Mouse (Mus musculus) embryonic facial prominence, embryonic 11.5 days (tissue): ENCODE measurements around the gene Samd1. TPM values are rescaled to one million over a fixed set of nuclear protein-coding genes. Genes with fewer than 3 reads are reported as not detected.

Experiments
- ATAC-seq: fragments of 200-750 bp; cut with Nextera tagmentation; replicated peaks from 2 replicates; pipeline ENCODE4 v1.8.0; 2017; ENCODE audit warnings: low read depth; ENCODE audit not compliant: insufficient number of reproducible peaks, low FRiP score, low TSS enrichment
- DNase-seq: peaks from one replicate; pipeline ENCODE4 v3.0.0-alpha.2; 2015; ENCODE audit warnings: low spot score
- H3K27ac ChIP-seq: fragments of 300-500 bp; sonication (generic); replicated peaks from 2 replicates; pipeline ENCODE4 v1.5.1; 2014; ENCODE audit warnings: mild to moderate bottlenecking, low read depth, low read length, control low read depth
- H3K27me3 ChIP-seq: fragments of 300-500 bp; sonication (generic); 2 replicates; pipeline ENCODE4 v1.6.1; 2014; ENCODE audit warnings: mild to moderate bottlenecking, low read length, moderate library complexity, mixed read lengths; ENCODE audit not compliant: control insufficient read depth, insufficient read depth
- H3K36me3 ChIP-seq: fragments of 300-500 bp; sonication (generic); replicated peaks from 2 replicates; pipeline ENCODE4 v1.6.1; 2014; ENCODE audit warnings: low read depth, mild to moderate bottlenecking, low read length, moderate library complexity, mixed read lengths; ENCODE audit not compliant: control insufficient read depth, insufficient read depth
- H3K4me1 ChIP-seq: fragments of 300-500 bp; sonication (generic); 2 replicates; pipeline ENCODE4 v1.6.1; 2014; ENCODE audit warnings: low read length, mixed read lengths; ENCODE audit not compliant: control insufficient read depth, insufficient read depth
- H3K4me2 ChIP-seq: fragments of 300-500 bp; sonication (generic); 2 replicates; pipeline ENCODE4 v1.6.1; 2014; ENCODE audit warnings: low read depth, mild to moderate bottlenecking, control low read depth, low read length, moderate library complexity
- H3K4me3 ChIP-seq: fragments of 300-500 bp; sonication (generic); 2 replicates; pipeline ENCODE4 v1.5.1; 2014; ENCODE audit warnings: low read depth, low read length, control low read depth
- H3K9ac ChIP-seq: fragments of 300-500 bp; sonication (generic); replicated peaks from 2 replicates; pipeline ENCODE4 v1.6.1; 2014; ENCODE audit warnings: mild to moderate bottlenecking, control low read depth, low read length
- H3K9me3 ChIP-seq: fragments of 300-500 bp; sonication (generic); replicated peaks from 2 replicates; pipeline ENCODE4 v1.6.1; 2016; ENCODE audit warnings: mild to moderate bottlenecking, low read length, inconsistent platforms, mixed read lengths; ENCODE audit not compliant: control insufficient read depth
- WGBS: fragments of 180-500 bp; shearing (Covaris S2); extraction: QIAGEN DNeasy Blood & Tissue Kit; methylation state at CpG from one replicate; pipeline ENCODE4 v1.1.7; 2014; 5-methylcytosine and 5-hydroxymethylcytosine counted together
- polyA plus RNA-seq: library from polyadenylated mRNA; unstranded; fragments of >200 nt; fragmentation: Nextera tagmentation; extraction: Ambion mirVana; gene quantifications from 2 replicates; pipeline ENCODE4 v1.2.1, GENCODE M21; 2014

The Samd1 gene
- polyA plus RNA-seq, 1 experiment from 2014 or later = 18.2 TPM

- Histone ChIP-seq H3K4me1 (no peaks in the 10 kb centered on the region; the same call in 1 of the 2 replicates), H3K27me3 (no peaks in the 10 kb centered on the region), H3K4me3 (no peak overlapping the region), H3K27ac (no peak overlapping the region), H3K4me2 (no peak overlapping the region), H3K9ac (no peak overlapping the region), H3K9me3 (no peaks in the 10 kb centered on the region), H3K36me3 (peaks cover 3% of the 10 kb centered on the region; the same call in 1 of the 2 replicates)
- DNase-seq (no peak), ATAC-seq (no peak)
- WGBS = 89% methylated on average over 4 of the region's 4 CpGs
Observed at GRCm38 (mm10) chr8:83971121-83971520, 26.4 kb upstream of the Samd1 start.

- WGBS = 74% methylated on average over 6 of the region's 6 CpGs
- no peak overlapping the region; the same call in 1 of the 2 replicates for H3K9ac ChIP-seq
- H3K9me3 ChIP-seq = no peaks in the 10 kb centered on the region
Observed at GRCm38 (mm10) chr8:83971661-83972060, 25.8 kb upstream of the Samd1 start.

GRCm38 (mm10) chr8:83972150-83973120 lies 25.0 kb upstream of the Samd1 start, which contains the start of gene Prkaca:
Prkaca (plus strand) TSS chr8:83972993.
- Histone ChIP-seq H3K9ac (peak within 1 kb of the TSS; percentile 86), H3K4me2 (peak within 1 kb of the TSS; percentile 93), H3K4me1 (peaks cover under 1% of the 10 kb centered on the region), H3K36me3 (peaks cover 3% of the 10 kb centered on the region; the same call in 1 of the 2 replicates), H3K4me3 (peak within 1 kb of the TSS; percentile 90), H3K27me3 (no peaks in the 10 kb centered on the region), H3K27ac (peak within 1 kb of the TSS; percentile 67; the same call in 1 of the 2 replicates), H3K9me3 (no peaks in the 10 kb centered on the region)
- ATAC-seq (peak; percentile 99), DNase-seq (peak; percentile 99)
- WGBS = under 1% methylated on average over 77 of the region's 94 CpGs

More at GRCm38 (mm10) chr8:83971661-83972060, 25.8 kb upstream of the Samd1 start:
- Histone ChIP-seq H3K36me3 (peaks cover 3% of the 10 kb centered on the region; the same call in 1 of the 2 replicates), H3K4me2 (peak overlapping the region; percentile 91), H3K27me3 (no peaks in the 10 kb centered on the region), H3K27ac (no peak overlapping the region), H3K4me3 (peak overlapping the region; percentile 90), H3K4me1 (no peaks in the 10 kb centered on the region; the same call in 1 of the 2 replicates)
- DNase-seq (no peak), ATAC-seq (no peak)

- 2% methylated on average over 37 of the region's 37 CpGs for WGBS
- Histone ChIP-seq H3K9me3 (no peaks in the 10 kb centered on the region), H3K9ac (peak overlapping the region; percentile 86), H3K4me1 (peaks cover 3% of the 10 kb centered on the region), H3K27me3 (no peaks in the 10 kb centered on the region), H3K27ac (no peak overlapping the region), H3K4me3 (peak overlapping the region; percentile 90), H3K36me3 (peaks cover 3% of the 10 kb centered on the region; the same call in 1 of the 2 replicates), H3K4me2 (peak overlapping the region; percentile 93)
- DNase-seq (no peak), ATAC-seq (peak; percentile 5; the same call in 1 of the 2 replicates)
Observed at GRCm38 (mm10) chr8:83973161-83974031, 24.1 kb upstream of the Samd1 start.

- no peak for DNase-seq
- 86% methylated on average over 4 of the region's 4 CpGs for WGBS
- H3K4me1 ChIP-seq = peaks cover 3% of the 10 kb centered on the region
- H3K4me3 ChIP-seq = no peak overlapping the region; the same call in 1 of the 2 replicates
- H3K9ac ChIP-seq = no peak overlapping the region
- H3K27me3 ChIP-seq = no peaks in the 10 kb centered on the region
- H3K36me3 ChIP-seq = peaks cover 3% of the 10 kb centered on the region; the same call in 1 of the 2 replicates
- H3K27ac ChIP-seq = no peak overlapping the region
- H3K9me3 ChIP-seq = no peaks in the 10 kb centered on the region
- no peak overlapping the region for H3K4me2 ChIP-seq
- ATAC-seq = no peak
Observed at GRCm38 (mm10) chr8:83974521-83974920, 23.0 kb upstream of the Samd1 start.

- H3K9ac ChIP-seq = no peak overlapping the region
- 86% methylated on average over 4 of the region's 4 CpGs for WGBS
- no peak overlapping the region for H3K4me3 ChIP-seq
- peaks cover 3% of the 10 kb centered on the region for H3K4me1 ChIP-seq
- ATAC-seq (no peak), DNase-seq (no peak)
- H3K4me2 ChIP-seq = no peak overlapping the region
- H3K27me3 ChIP-seq = no peaks in the 10 kb centered on the region
- H3K27ac ChIP-seq = no peak overlapping the region
- H3K9me3 ChIP-seq = no peaks in the 10 kb centered on the region
- H3K36me3 ChIP-seq = no peaks in the 10 kb centered on the region; the same call in 1 of the 2 replicates
Observed at GRCm38 (mm10) chr8:83976101-83976630, 21.3 kb upstream of the Samd1 start.

- no peak overlapping the region for H3K4me3 ChIP-seq
- no peaks in the 10 kb centered on the region for H3K27me3 ChIP-seq
- H3K9ac ChIP-seq = no peak overlapping the region
- no peaks in the 10 kb centered on the region for H3K9me3 ChIP-seq
- peaks cover 3% of the 10 kb centered on the region for H3K4me1 ChIP-seq
- no peak overlapping the region for H3K27ac ChIP-seq
- ATAC-seq (no peak), DNase-seq (no peak)
- no peak overlapping the region for H3K4me2 ChIP-seq
- WGBS = 88% methylated on average over 5 of the region's 5 CpGs
- H3K36me3 ChIP-seq = no peaks in the 10 kb centered on the region; the same call in 1 of the 2 replicates
Observed at GRCm38 (mm10) chr8:83976779-83977350, 20.6 kb upstream of the Samd1 start.
